Mouse (Mus musculus): ENCODE results near the gene Zbtb21. TPM values are rescaled to one million over a fixed set of nuclear protein-coding genes. Genes with fewer than 3 reads are reported as not detected.

Gene Zbtb21
- polyA plus RNA-seq, 1 experiment, result 23.0 TPM

DNA sequence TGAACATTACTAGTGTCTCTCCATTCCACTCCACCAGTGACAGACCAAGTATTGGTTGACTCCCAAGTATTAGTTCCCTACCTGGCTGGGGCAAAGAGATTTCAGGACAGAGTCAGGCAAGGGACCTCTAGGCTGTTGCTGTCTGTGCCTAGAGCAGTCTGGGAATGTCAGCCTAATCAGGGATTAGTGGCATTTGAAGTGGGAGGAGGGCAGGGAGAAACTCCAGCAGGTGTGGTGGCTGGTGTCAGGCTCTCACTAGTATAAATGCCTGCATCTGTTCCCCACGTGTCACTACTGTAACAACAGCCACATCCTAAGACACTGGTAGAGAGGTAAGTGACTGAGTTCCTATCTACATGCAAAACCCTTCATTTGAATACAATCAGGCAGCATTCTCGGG lies 42.6 kb downstream of the Zbtb21 start:
- no peak for TF ChIP-seq GATA1 (IDR thresholded peaks at IDR 0.05; ENCODE audit: low read length)

DNA sequence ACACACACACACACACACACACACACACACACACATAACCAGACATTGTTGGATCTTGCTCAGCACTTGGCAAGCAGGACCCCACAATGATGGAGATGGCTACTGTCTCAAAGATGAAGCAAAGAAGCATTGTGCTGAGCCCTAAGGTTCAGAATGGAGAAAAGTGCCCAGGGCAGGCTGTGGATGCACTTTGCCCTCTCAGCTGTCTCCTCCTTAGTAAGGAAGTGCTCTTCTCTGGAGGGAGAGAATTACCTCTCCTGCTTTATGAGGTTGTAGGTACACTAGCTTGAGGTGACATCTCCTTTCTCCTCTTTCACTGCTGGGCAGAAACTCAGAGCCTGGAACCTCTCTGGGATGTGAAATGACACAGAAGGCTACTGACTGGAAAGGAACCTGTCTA lies 49.5 kb downstream of the Zbtb21 start:
- no peak for TF ChIP-seq GATA1 (IDR thresholded peaks at IDR 0.05; ENCODE audit: low read length)

DNA sequence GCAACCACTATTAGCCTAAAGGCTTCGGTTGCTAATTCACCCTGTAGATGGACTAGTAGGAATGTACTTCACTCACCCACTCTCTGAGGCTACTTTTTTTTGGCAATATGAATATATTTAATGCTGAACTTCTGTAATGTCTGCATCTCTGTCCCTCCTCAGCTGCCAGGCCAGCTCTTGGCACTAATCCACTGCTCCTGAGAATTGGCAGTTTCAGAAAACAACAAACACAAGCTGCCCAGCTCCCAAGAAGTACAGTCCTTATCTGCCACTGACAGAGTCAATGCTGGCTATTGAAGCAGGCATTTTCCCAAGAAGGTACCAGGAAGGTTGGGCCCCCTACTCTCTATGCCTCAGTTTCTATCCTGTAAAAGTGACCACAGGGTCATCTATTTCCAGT lies 53.1 kb downstream of the Zbtb21 start:
- TF ChIP-seq GATA1 (IDR thresholded peaks at IDR 0.05; ENCODE audit: low read length), result no peak

DNA sequence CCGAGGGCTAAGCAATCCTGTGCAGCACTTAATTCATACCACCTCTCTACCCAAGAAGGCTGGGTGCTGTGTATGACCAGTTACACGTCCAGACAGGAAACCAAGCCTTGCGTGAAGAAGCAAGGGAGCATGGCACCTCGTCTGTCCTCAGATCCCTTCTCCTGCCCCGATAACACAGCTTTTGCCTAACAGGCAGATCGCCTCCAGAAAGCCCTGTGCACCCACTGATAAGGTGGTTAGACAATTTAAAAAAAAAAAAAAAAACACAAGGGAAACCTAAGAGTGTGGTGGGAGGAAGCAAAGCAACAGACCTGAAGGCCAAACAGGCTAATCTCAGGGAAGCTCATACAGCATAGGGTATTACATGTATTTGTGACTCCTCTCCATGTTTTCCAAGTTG lies 54.9 kb downstream of the Zbtb21 start:
- TF ChIP-seq GATA1 (IDR thresholded peaks at IDR 0.05; ENCODE audit: low read length), result peak; percentile 65

DNA sequence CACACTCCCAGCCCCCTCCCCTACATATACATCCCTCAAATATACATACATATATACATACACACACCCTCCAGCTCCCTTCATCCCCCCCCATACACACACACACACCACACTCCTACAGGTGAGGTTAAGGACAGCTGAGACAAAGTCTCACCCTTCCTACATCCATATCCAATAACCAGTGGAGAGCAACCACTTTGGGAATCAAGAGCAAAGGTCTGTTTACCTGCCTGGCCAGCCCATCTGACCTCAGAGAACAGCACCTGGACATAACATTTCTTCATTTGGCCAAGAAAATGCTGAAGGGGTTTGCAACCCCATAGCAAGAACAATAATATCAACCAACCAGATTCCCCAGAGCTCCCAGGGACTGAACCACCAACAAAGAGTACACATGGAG lies 56.1 kb downstream of the Zbtb21 start:
- TF ChIP-seq GATA1 (IDR thresholded peaks at IDR 0.05; ENCODE audit: low read length), result no peak

DNA sequence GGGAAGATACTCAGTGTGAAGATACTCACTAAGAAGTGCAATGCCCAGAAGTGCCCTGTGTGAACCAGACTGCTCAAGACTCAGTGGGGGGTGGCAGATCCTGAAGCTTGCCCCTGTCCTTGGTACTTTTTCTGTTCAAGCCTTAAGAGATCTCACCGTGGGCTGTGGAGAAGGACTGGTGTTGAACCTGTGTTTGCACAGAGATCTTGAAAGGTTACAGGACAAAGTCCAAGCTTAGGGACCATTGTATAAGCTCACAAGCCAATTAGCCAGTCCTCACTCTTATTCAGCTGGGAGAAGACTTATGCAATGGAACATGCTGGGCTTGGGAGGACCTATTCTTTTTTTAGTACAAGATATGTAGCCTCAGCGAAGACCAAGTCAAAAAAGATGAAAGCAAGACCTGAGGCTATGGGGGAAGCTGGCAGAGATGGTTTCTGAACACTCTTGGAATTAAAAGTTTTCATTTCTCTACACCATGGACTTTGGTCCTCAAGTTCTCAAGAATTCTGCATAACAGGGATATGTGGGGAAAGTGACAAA lies 56.9 kb downstream of the Zbtb21 start:
- TF ChIP-seq GATA1 (IDR thresholded peaks at IDR 0.05; ENCODE audit: low read length), result no peak

DNA sequence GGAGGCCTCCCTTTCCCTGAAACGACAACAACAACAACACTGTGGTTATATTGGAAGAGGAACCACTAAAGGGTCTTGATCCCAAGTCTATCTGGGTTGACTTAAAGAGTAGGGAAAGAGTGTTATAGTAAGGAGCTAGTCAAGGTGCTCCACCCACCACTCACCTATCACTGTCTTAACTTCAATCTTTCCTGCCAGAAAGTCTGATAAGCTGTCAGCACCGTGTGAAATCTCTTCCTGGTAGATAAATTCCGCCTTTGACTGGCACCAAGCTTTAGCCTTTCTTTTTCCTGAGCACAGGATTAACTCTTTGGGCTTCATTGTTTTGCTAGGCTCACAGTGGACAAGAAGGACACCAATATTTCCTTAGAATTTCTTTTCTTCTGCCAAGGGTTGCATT lies 58.4 kb downstream of the Zbtb21 start:
- TF ChIP-seq GATA1 (IDR thresholded peaks at IDR 0.05; ENCODE audit: low read length), result no peak

DNA sequence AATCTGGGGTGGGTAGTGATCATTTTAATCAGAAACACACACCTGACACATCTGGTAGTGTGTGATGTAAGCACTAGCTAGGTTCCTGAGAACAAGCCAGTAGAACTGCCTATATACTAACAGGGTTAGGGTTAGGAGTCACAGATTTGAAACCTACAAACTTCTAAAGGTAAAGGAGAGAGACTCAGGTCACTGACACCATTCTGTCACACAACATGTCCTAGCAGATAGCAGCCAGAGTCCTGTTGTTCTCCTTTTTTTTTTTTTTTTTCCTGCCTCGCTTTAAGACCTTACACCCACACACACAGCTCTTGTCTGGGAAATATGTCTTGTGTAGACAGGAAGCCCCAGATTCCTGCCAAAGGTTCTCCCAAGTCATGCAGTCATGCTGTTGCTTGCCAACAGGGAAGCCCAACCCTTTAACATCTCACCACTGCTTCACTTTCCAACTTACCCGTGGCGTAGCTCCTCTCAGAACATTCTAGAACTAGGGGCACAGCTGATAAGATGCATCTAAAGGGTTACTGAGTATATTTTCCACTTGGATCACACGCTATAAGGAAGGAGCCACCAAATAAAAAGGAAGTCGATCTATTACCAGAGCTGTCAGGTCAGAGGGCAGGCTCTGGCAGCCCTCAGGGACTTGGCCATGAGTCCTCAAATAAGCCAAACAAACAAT lies 64.9 kb downstream of the Zbtb21 start:
- TF ChIP-seq GATA1 (IDR thresholded peaks at IDR 0.05; ENCODE audit: low read length), result no peak

Other genes with a start within 250 kb of the Zbtb21 start
- gene Ripk4, start 198.8 kb downstream of the Zbtb21 start, polyA plus RNA-seq (2012), result not detected in 2 replicates
- 2.8 and 5.6 TPM in 2 replicates for gene Prdm15, start 110.8 kb downstream of the Zbtb21 start, polyA plus RNA-seq (2012)
- gene C2cd2, start within 50 bp of the Zbtb21 start, polyA plus RNA-seq (2012), result 27.2 and 30.1 TPM in 2 replicates
- 1.1 and 1.3 TPM in 2 replicates for gene B230307C23Rik, start 34.7 kb upstream of the Zbtb21 start, polyA plus RNA-seq (2012)
- 0.16 and 0.17 TPM in 2 replicates for gene A630089N07Rik, start 119.8 kb upstream of the Zbtb21 start, polyA plus RNA-seq (2012)

Measured in G1E-ER4 (cell line).